Mouse (Mus musculus) ovary, postnatal 14 days (tissue): ENCODE measurements at regions not wholly inside any gene's neighbourhood (a gene's known extent, or its start where the extent isn't known, plus 50 kb on each side); places are given as distances from the start of the nearest gene placed in this dataset.
"Not testable (repeated sequence)": the region's sequence is repeated elsewhere in the genome, so short reads cannot be mapped to it uniquely, and the experiment has no call there.

Experiments
- DNase-seq: peaks from one replicate; pipeline ENCODE4 v3.0.0; 2022; ENCODE audit warnings: low spot score

- no peak for DNase-seq
Measured at GRCm38 (mm10) chr11:7809741-7810140, 596.0 kb upstream of the Igfbp3 start.

GRCm38 (mm10) chr11:7796373-7796772 is 582.6 kb upstream of the Igfbp3 start:
- DNase-seq, result no peak

- no peak for DNase-seq
Measured at GRCm38 (mm10) chr11:7794206-7794605, 580.5 kb upstream of the Igfbp3 start.

GRCm38 (mm10) chr11:7780476-7781112 is 566.9 kb upstream of the Igfbp3 start:
- DNase-seq, result no peak

- DNase-seq, result not testable (repeated sequence)
Measured at GRCm38 (mm10) chr11:7775361-7775760, 561.6 kb upstream of the Igfbp3 start.

- no peak for DNase-seq
Measured at GRCm38 (mm10) chr11:7765303-7765702, 551.6 kb upstream of the Igfbp3 start.

GRCm38 (mm10) chr11:7758862-7759467 is 545.2 kb upstream of the Igfbp3 start:
- no peak for DNase-seq
